Mouse (Mus musculus): ENCODE results near the gene Grm3.

Grm3 gene

GRCm38 (mm10) chr5:9623095-9623459 lies 101.9 kb downstream of the Grm3 start:
- DNase-seq (ENCODE audit: low read depth), result no peak

- DNase-seq (ENCODE audit: low read depth), result no peak
Measured at GRCm38 (mm10) chr5:9622264-9623094, 102.5 kb downstream of the Grm3 start.

DNA sequence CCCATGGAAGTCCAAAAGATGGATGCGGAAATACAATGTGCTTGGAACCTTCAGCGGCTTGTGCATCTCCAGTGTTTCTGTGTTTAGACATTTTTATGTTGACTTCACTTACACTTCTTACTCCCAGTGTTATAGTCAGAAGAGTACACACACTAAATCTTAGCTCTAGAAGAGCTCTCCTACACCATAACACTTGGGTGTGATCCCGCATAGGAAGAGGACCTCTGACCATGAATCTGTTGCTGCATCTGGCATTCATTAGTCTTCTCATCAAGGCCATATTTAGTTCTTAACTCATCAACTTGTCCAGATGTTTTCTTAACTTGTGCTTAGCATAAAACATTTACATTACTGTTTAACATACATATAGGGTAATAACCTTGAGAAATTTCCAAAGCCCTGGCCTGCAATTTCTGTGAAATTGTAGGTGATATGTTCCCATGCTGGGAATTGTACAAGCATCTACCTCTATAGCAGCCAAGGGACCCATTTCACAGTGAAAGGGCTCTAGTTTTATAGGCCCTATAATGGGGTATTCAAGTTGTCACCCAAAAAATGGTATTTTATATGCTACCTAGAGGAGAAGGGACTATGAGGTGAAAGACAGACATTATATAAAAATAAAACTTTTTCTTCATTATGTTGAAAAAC lies 103.4 kb downstream of the Grm3 start:
- no peak for DNase-seq (ENCODE audit: low read depth)

DNA sequence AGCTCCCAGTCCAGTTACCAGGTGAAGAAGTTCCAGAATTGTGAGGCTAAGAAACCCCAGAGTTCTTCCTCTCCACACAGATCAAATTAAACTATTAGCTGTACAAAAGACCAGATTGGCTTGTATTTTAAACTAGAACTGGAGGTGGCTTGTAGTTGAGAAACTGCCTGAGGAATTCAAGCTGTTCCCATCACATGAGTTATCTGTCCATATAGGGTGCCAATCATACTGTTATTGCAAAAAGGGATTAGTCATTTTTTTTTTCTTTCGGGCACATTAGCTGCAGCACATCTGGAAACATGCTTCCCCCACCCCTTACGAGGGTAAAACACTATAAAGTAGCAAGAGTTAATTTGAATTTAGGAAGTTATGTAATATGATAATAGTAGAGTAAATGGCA lies 145.9 kb downstream of the Grm3 start:
- no peak for DNase-seq (ENCODE audit: low read depth)

DNA sequence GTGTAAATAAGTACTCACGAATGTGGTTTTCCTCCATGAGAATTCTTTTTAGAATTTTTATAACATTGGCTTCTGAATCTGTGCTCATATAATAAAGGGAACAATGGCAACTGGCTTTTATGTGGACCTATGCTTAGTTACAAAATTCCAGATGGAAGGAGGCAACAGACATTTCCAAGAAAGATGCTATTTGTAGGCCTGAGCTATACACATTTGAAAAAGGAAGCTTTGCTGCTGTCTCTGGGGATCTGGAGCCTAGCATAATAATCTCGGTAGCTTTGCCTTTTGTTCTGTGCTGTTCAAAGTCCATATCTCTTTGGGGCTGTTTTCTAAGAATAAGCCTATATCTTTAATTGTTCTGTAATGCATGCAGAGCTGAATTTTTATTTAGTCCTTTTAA lies 146.4 kb downstream of the Grm3 start:
- DNase-seq (ENCODE audit: low read depth), result no peak

DNA sequence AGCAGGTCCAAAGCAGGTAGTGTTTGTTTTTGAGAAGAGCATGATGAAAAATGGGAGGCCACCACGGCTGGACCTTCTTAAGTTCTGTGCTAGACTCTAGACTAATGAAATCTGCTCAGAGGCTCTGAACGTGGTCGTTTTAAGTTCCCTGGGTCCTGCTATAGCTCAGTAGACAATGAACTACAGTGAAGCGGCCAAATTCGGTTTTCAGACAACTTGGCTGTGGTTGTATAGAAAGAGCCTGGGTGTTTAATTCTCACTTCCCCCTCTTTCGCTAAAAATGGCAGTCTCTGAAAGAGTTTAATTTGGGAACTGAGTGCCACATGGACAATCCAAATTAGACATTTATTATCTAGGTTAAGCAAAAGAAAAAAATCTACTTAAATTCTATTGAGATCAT lies 154.0 kb downstream of the Grm3 start:
- no peak for DNase-seq (ENCODE audit: low read depth)

DNA sequence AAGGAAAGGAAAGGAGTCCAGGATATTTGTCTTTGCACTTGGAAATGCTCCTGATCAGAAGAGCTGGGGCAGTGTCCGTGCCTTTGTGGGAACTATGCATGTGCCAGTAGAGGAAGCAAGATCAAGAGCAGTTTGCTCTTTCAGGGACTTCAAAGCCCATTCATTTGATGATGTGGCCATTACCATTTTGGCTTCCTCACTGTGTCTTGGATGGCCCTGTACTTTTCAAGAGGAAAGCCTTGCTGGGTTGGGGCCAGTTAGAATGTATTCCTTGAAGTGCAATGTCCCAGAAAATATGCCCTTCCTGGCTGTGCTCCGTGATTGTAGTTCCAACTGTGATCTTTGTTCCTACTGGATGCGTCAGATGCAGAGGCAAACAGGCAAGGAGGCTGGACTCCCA lies 167.3 kb downstream of the Grm3 start:
- no peak for DNase-seq (ENCODE audit: low read depth)

- DNase-seq (ENCODE audit: low read depth), result no peak
Measured at GRCm38 (mm10) chr5:9540822-9541557, 184.0 kb downstream of the Grm3 start.

DNA sequence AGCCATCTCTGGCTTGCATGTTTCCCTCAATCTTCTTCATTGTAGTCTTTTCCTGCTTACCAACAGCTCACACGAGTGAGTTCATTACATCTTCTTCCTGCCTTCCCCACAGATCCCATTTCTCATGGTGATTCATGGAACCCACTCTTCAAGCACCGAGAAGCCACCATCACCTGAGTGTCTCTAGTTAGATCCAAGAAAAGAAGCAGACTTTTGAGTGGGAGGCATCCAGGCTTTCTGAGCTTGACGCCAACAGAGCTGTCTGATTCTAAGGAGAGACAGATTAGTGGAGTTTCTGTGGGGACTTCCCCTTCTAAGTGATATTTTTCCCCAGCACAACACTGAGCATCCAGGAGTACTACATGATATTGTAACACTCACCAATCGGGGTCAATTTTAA lies 199.5 kb downstream of the Grm3 start:
- DNase-seq (ENCODE audit: low read depth), result no peak

GRCm38 (mm10) chr5:9511027-9511426 lies 213.9 kb downstream of the Grm3 start:
- DNase-seq (ENCODE audit: low read depth), result no peak

DNA sequence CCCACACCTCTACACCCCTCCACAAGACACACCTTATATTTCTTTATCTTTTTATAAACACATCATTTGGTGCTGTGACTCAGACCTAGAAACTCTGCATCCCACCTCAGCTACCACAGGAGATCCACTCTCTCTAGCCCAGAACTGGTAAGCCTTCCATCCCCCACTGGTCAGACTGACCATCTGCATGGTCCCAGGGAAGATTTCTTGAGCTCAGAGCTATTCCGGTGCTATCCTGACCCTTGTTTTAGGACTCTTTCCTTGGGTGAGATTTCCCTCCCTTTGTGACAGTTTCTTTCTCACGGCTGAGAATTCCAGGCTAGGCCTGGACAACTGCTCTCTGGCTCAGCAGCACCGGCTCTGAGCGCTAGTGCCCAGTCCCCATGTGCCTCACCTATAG lies 227.7 kb downstream of the Grm3 start:
- DNase-seq (ENCODE audit: low read depth), result no peak

- DNase-seq (ENCODE audit: low read depth), result no peak
Measured at GRCm38 (mm10) chr5:9495456-9495855, 229.5 kb downstream of the Grm3 start.

GRCm38 (mm10) chr5:9477587-9477986 lies 247.4 kb downstream of the Grm3 start:
- no peak for DNase-seq (ENCODE audit: low read depth)

DNA sequence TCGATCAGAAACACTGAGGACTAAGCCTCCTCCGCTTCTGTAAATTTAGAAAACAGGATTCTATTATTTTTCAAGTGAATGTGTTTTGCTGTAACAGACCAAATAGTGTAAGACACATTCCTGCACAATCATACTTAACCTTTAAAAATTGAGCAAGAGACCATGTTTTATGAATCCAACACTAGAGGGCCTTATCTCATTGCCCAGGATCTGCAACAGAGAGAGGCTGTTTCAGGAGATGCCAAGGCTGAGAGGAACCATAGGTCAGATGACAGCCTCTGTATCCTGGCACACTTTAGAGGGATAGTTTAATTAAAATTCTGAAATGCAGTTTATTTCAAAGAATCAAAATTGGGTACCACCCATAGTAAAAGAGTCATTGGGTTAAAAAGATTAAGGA lies 271.7 kb downstream of the Grm3 start:
- DNase-seq (ENCODE audit: low read depth), result no peak

- no peak for DNase-seq (ENCODE audit: low read depth)
Measured at GRCm38 (mm10) chr5:9449570-9449969, 275.4 kb downstream of the Grm3 start.

GRCm38 (mm10) chr5:9448931-9449330 lies 276.0 kb downstream of the Grm3 start:
- no peak for DNase-seq (ENCODE audit: low read depth)

- DNase-seq (ENCODE audit: low read depth), result no peak
Measured at GRCm38 (mm10) chr5:9446146-9446545, 278.8 kb downstream of the Grm3 start.
